ENCODE assay signal across 9 mouse cellular contexts in genomic region chr10:81240876-81241275, GRCm38 (mm10). TPM values are rescaled to one million over a fixed set of nuclear protein-coding genes. Genes with fewer than 3 reads are reported as not detected.
DNase-seq lines count a peak whose midpoint lies in the region; ATAC-seq lines count a peak whose summit lies in the region.
"Had no signal": no experiment of that assay in that cellular context is flagged by ENCODE, and none has a peak within 500 bp of the region (broad histone marks: within the 10 kb centered on the region; RNA-seq: fewer than 3 reads in every experiment).

No protein-coding gene starts in this region.

- no peak overlapping the region for H3K4me3 ChIP-seq in kidney, embryonic 15.5 days (replicated peaks)

- no peak overlapping the region for H3K4me2 ChIP-seq in kidney, embryonic 15.5 days
- H3K4me2 ChIP-seq: limb, embryonic 12.5 days had no signal

- H3K27ac ChIP-seq in kidney, embryonic 15.5 days, result no peak overlapping the region
- H3K27ac ChIP-seq: limb, embryonic 12.5 days had no signal

- no peak for ATAC-seq in kidney, embryonic 15.5 days (replicated peaks; ENCODE audit: low FRiP score)
- peak; percentile 45 for ATAC-seq in CD4-positive, CD25-positive, alpha-beta regulatory T cell, adult 4 months

- DNase-seq in kidney, adult 18-20 months, result peak; percentile 51
- peak; percentile 64 for DNase-seq in 416B (ENCODE audit: low read depth)
- DNase-seq in c-Kit-negative CD71-positive TER-119-positive erythroid progenitor cells, embryonic 14.5 days (ENCODE audit: low read depth, low spot score), result peak; percentile 21
- peak; percentile 76 to 81 for DNase-seq in left cerebral cortex, postnatal 14 days (ENCODE audit: low spot score in 2 of 2)
- peak; percentile 78 for DNase-seq in right cerebral cortex, postnatal 4 days
- no peak for DNase-seq in frontal cortex, postnatal 25 days (ENCODE audit: low spot score in 2 of 2)

- H3K27me3 ChIP-seq in kidney, embryonic 15.5 days, result peaks cover 53% of the 10 kb centered on the region

- peaks cover 25% of the 10 kb centered on the region for H3K4me1 ChIP-seq in kidney, embryonic 15.5 days

- no peaks in the 10 kb centered on the region for H3K9me3 ChIP-seq in kidney, embryonic 15.5 days (replicated peaks)
- H3K9me3 ChIP-seq: limb, embryonic 12.5 days had no signal

- H3K9ac ChIP-seq in kidney, embryonic 15.5 days, result no peak overlapping the region

- intact Hi-C loops in left cerebral cortex, postnatal 14 days (cut with DNase I), result loop anchor here (5.0 kb wide), 1 partner anchor 44 kb away; no protein-coding TSS in a partner anchor

- no peaks in the 10 kb centered on the region for H3K36me3 ChIP-seq in kidney, embryonic 15.5 days
- H3K36me3 ChIP-seq: limb, embryonic 12.5 days had no signal

- 27% methylated on average over 13 of the region's 13 CpGs for WGBS in kidney, embryonic 15.5 days

RNA-seq across cellular contexts. Expression of gene Zfr2, which starts 7.9 kb away (rescaled TPM):
- 6.8 and 7.3 TPM in 2 replicates for polyA plus RNA-seq in kidney, embryonic 15.5 days (2015; fragmentation: Nextera tagmentation; extraction: Ambion mirVana)
- polyA plus RNA-seq in CD4-positive, CD25-positive, alpha-beta regulatory T cell, adult 4 months (2017; shearing (Covaris generic)), result 1 to 10 TPM; 1.6 to 1.7 TPM
- 10 to 100 TPM; 66.1 to 66.7 TPM for total RNA-seq in left cerebral cortex, postnatal 14 days (2021)

RNA-seq across cellular contexts. Expression of gene Atcay, which starts 10.2 kb away (rescaled TPM):
- 0.28 and 0.51 TPM in 2 replicates for polyA plus RNA-seq in kidney, embryonic 15.5 days (2015; fragmentation: Nextera tagmentation; extraction: Ambion mirVana)
- 1 to 10 TPM; 4.0 to 6.2 TPM for polyA plus RNA-seq in CD4-positive, CD25-positive, alpha-beta regulatory T cell, adult 4 months (2017; shearing (Covaris generic))
- 100 to 1,000 TPM; 196 to 211 TPM for total RNA-seq in left cerebral cortex, postnatal 14 days (2021)

RNA-seq across cellular contexts. Expression of gene Matk, which starts 11.9 kb away (rescaled TPM):
- polyA plus RNA-seq in kidney, embryonic 15.5 days (2015; fragmentation: Nextera tagmentation; extraction: Ambion mirVana), result 5.8 and 6.8 TPM in 2 replicates
- 100 to 1,000 TPM in 1 of 2 experiments, 10 to 100 TPM in 1; 63.6 to 103 TPM for polyA plus RNA-seq in CD4-positive, CD25-positive, alpha-beta regulatory T cell, adult 4 months (2017; shearing (Covaris generic))
- total RNA-seq in left cerebral cortex, postnatal 14 days (2021), result 100 to 1,000 TPM; 226 to 227 TPM

RNA-seq across cellular contexts. Expression of gene Mrpl54, which starts 25.9 kb away (rescaled TPM):
- polyA plus RNA-seq in kidney, embryonic 15.5 days (2015; fragmentation: Nextera tagmentation; extraction: Ambion mirVana), result 230 and 244 TPM in 2 replicates
- 100 to 1,000 TPM; 111 to 132 TPM for polyA plus RNA-seq in CD4-positive, CD25-positive, alpha-beta regulatory T cell, adult 4 months (2017; shearing (Covaris generic))
- total RNA-seq in left cerebral cortex, postnatal 14 days (2021), result 10 to 100 TPM; 39.0 to 41.4 TPM

RNA-seq across cellular contexts. Expression of gene Apba3, which starts 25.9 kb away (rescaled TPM):
- polyA plus RNA-seq in kidney, embryonic 15.5 days (2015; fragmentation: Nextera tagmentation; extraction: Ambion mirVana), result 59.7 and 63.4 TPM in 2 replicates
- polyA plus RNA-seq in CD4-positive, CD25-positive, alpha-beta regulatory T cell, adult 4 months (2017; shearing (Covaris generic)), result 10 to 100 TPM; 12.5 to 14.8 TPM
- 10 to 100 TPM; 34.8 to 35.8 TPM for total RNA-seq in left cerebral cortex, postnatal 14 days (2021)

Comparison
In these comparisons a context has a peak if more than half of its experiments do, and no peak if none do; other contexts are left out.
1. DNase-seq: peak in kidney, adult 18-20 months (single experiment), 416B (single experiment), c-Kit-negative CD71-positive TER-119-positive erythroid progenitor cells, embryonic 14.5 days (single experiment), left cerebral cortex, postnatal 14 days (2 of 2) and right cerebral cortex, postnatal 4 days (single experiment); none in frontal cortex, postnatal 25 days (0 of 2).